Mouse (Mus musculus) liver, adult 2 months (tissue): ENCODE measurements at regions not wholly inside any gene's neighbourhood (a gene's known extent, or its start where the extent isn't known, plus 50 kb on each side); places are given as distances from the start of the nearest gene placed in this dataset.

Source experiments
- DNase-seq: peaks from one replicate; pipeline ENCODE4 v3.0.0-alpha.2; 2011; ENCODE audit warnings: low read depth, low spot score; ENCODE audit errors: extremely low read depth
- H3K27ac ChIP-seq: fragments of 200-500 bp; replicated peaks from 2 replicates; pipeline ENCODE4 v1.5.1; 2012; ENCODE audit warnings: low read depth, mild to moderate bottlenecking, control low read depth, inconsistent platforms, low read length; ENCODE audit not compliant: insufficient read depth
- H3K27me3 ChIP-seq: fragments of 200-500 bp; 2 replicates; pipeline ENCODE4 v1.6.1; 2012; ENCODE audit warnings: mild to moderate bottlenecking, moderate library complexity, low read length, inconsistent platforms; ENCODE audit not compliant: control insufficient read depth, insufficient read depth
- H3K36me3 ChIP-seq: fragments of 200-500 bp; 2 replicates; pipeline ENCODE4 v1.6.1; 2012; ENCODE audit warnings: low read length, inconsistent platforms; ENCODE audit not compliant: control insufficient read depth, insufficient read depth
- H3K4me1 ChIP-seq: fragments of 200-500 bp; 2 replicates; pipeline ENCODE4 v1.6.1; 2011; ENCODE audit warnings: low read length; ENCODE audit not compliant: control insufficient read depth, insufficient read depth
- H3K4me3 ChIP-seq: fragments of 200-500 bp; 2 replicates; pipeline ENCODE4 v1.5.1; 2011; ENCODE audit warnings: low read depth, mild to moderate bottlenecking, control low read depth, low read length, moderate library complexity; ENCODE audit not compliant: insufficient read depth
- H3K79me2 ChIP-seq: fragments of 200-500 bp; 2 replicates; pipeline ENCODE4 v1.6.1; 2012; ENCODE audit warnings: inconsistent platforms, mild to moderate bottlenecking, low read length, moderate library complexity; ENCODE audit not compliant: control insufficient read depth, insufficient read depth
- H3K9ac ChIP-seq: fragments of 200-500 bp; 2 replicates; pipeline ENCODE4 v1.6.1; 2012; ENCODE audit warnings: low read depth, mild to moderate bottlenecking, control low read depth, inconsistent platforms, low read length
- CTCF ChIP-seq: fragments of 200-500 bp; IDR thresholded peaks from 2 replicates; pipeline ENCODE4 v1.5.1; 2011; ENCODE audit warnings: low read depth, low read length, control low read depth
- POLR2A ChIP-seq: fragments of 200-500 bp; IDR thresholded peaks from 2 replicates; pipeline ENCODE4 v1.6.1; 2011; ENCODE audit warnings: low read length, control low read depth; ENCODE audit not compliant: insufficient read depth; ENCODE audit errors: extremely low read depth
- WGBS: fragments of 180-500 bp; shearing (Covaris S2); methylation state at CpG from one replicate; pipeline ENCODE4 v1.1.7; 2018; 5-methylcytosine and 5-hydroxymethylcytosine counted together

DNA sequence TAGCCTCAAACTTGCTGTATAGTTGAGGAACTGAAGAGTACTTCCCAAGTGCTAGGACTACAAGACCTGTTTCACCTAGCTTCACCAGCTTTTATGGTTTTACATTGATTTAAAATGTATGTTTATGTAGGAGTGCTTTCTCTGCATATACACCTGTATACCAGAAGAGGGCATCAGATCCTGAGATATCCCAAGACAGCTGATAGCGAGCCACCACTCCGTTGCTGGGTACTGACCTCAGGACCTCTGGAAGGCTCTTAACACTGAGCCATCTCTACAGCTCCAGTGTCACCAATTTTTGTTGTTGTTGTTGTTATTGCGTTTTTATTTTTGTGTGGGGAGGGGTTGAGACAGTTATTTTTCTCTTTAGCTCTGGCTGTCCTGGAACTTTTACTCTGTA lies 55.9 kb upstream of the Ddx3x start:
- Histone ChIP-seq H3K79me2 (no peaks in the 10 kb centered on the region), H3K27ac (no peak overlapping the region), H3K4me1 (no peaks in the 10 kb centered on the region), H3K36me3 (no peaks in the 10 kb centered on the region), H3K4me3 (no peak overlapping the region), H3K9ac (no peak overlapping the region), H3K27me3 (no peaks in the 10 kb centered on the region)
- peak; percentile 38 for DNase-seq
- TF ChIP-seq CTCF, result peak; percentile 39
- TF ChIP-seq POLR2A, result no peak
- 1% methylated on average over 3 of the region's 3 CpGs for WGBS

DNA sequence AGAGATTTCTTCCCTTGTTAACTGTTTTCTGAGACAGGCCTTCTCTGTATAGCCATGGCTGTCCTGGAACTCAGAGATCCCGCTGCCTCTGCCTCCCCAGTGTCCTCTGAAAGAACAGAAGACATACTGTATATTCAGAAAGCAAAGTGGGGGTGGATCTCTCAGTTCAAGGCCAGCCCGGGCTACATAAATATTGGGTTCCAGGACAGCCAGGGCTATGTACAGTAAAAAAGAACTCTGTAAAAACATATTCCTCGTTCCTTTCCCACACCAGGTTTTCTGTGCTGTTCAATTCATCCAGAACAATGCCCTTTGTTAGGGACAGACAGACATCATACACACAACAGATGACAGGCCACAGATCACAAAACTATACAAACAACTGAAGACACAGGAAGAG lies 54.3 kb upstream of the Ddx3x start:
- TF ChIP-seq POLR2A, result no peak
- no peak for TF ChIP-seq CTCF
- no peak for DNase-seq
- Histone ChIP-seq H3K27ac (no peak overlapping the region), H3K4me1 (no peaks in the 10 kb centered on the region), H3K9ac (no peak overlapping the region), H3K36me3 (no peaks in the 10 kb centered on the region), H3K79me2 (no peaks in the 10 kb centered on the region), H3K4me3 (no peak overlapping the region), H3K27me3 (no peaks in the 10 kb centered on the region)
- 77% methylated on average over 3 of the region's 3 CpGs for WGBS

GRCm38 (mm10) chrX:13229891-13230614 lies 50.7 kb upstream of the Ddx3x start:
- TF ChIP-seq POLR2A, result no peak
- TF ChIP-seq CTCF, result peak; percentile 9; the same call in 1 of the 2 replicates
- H3K79me2 ChIP-seq, result no peaks in the 10 kb centered on the region
- H3K27ac ChIP-seq, result peak overlapping the region; percentile 83
- H3K4me1 ChIP-seq, result no peaks in the 10 kb centered on the region
- H3K27me3 ChIP-seq, result no peaks in the 10 kb centered on the region
- H3K36me3 ChIP-seq, result no peaks in the 10 kb centered on the region
- 8% methylated on average over 8 of the region's 8 CpGs for WGBS
- H3K9ac ChIP-seq, result peak overlapping the region; percentile 77
- peak overlapping the region; percentile 65 for H3K4me3 ChIP-seq
- peak; percentile 66 for DNase-seq

- no peaks in the 10 kb centered on the region for H3K79me2 ChIP-seq
- TF ChIP-seq POLR2A (no peak), CTCF (no peak)
- 0% methylated on average over 17 of the region's 17 CpGs for WGBS
- peak overlapping the region; percentile 83 for H3K27ac ChIP-seq
- H3K27me3 ChIP-seq, result no peaks in the 10 kb centered on the region
- H3K36me3 ChIP-seq, result no peaks in the 10 kb centered on the region
- H3K4me3 ChIP-seq, result peak overlapping the region; percentile 65
- DNase-seq, result peak; percentile 89
- H3K4me1 ChIP-seq, result no peaks in the 10 kb centered on the region
- H3K9ac ChIP-seq, result peak overlapping the region; percentile 79
Observed at GRCm38 (mm10) chrX:13230615-13231179, 50.1 kb upstream of the Ddx3x start.
